Mouse (Mus musculus) kidney, adult 2 months (tissue): ENCODE data around the gene Syne2. TPM values are rescaled to one million over a fixed set of nuclear protein-coding genes. Genes with fewer than 3 reads are reported as not detected.

Experiments used
- DNase-seq: peaks from one replicate; pipeline ENCODE4 v3.0.0; 2021
- H3K27ac ChIP-seq: fragments of 200-500 bp; 2 replicates; pipeline ENCODE4 v1.5.1; 2012; ENCODE audit warnings: low read depth, low read length, control low read depth, inconsistent platforms; ENCODE audit not compliant: insufficient read depth
- H3K27me3 ChIP-seq: fragments of 200-500 bp; replicated peaks from 2 replicates; pipeline ENCODE4 v1.6.1; 2012; ENCODE audit warnings: mild to moderate bottlenecking, moderate library complexity, low read length, inconsistent platforms; ENCODE audit not compliant: control insufficient read depth, insufficient read depth
- H3K36me3 ChIP-seq: fragments of 200-500 bp; 2 replicates; pipeline ENCODE4 v1.6.1; 2012; ENCODE audit warnings: mild to moderate bottlenecking, moderate library complexity, low read length, inconsistent platforms; ENCODE audit not compliant: control insufficient read depth, insufficient read depth
- H3K4me1 ChIP-seq: fragments of 200-500 bp; 2 replicates; pipeline ENCODE4 v1.6.1; 2011; ENCODE audit warnings: low read length; ENCODE audit not compliant: control insufficient read depth, insufficient read depth
- H3K4me3 ChIP-seq: fragments of 200-500 bp; 2 replicates; pipeline ENCODE4 v1.5.1; 2011; ENCODE audit warnings: mild to moderate bottlenecking, low read depth, low read length, control low read depth; ENCODE audit not compliant: insufficient read depth
- CTCF ChIP-seq: fragments of 200-500 bp; conservative IDR thresholded peaks from 2 replicates; pipeline ENCODE4 v1.5.1; 2011; ENCODE audit warnings: low read depth, mild to moderate bottlenecking, control low read depth, low read length, moderate library complexity, mixed read lengths; ENCODE audit not compliant: insufficient read depth, insufficient read length
- POLR2A ChIP-seq: fragments of 200-500 bp; IDR thresholded peaks from one replicate; pipeline ENCODE4 v1.6.1; 2011; ENCODE audit warnings: low read depth, low read length, control low read depth
- WGBS: fragments of 180-500 bp; shearing (Covaris S2); methylation state at CpG from one replicate; pipeline ENCODE4 v1.1.7; 2018; 5-methylcytosine and 5-hydroxymethylcytosine counted together
- polyA plus RNA-seq: library from polyadenylated mRNA; depleted of rRNA; stranded (reverse); fragments of >200 nt; gene quantifications from 2 replicates; pipeline ENCODE4 v1.2.3, GENCODE M21; 2012

Syne2 gene
- polyA plus RNA-seq, 1 experiment = 54.5 TPM

- DNase-seq = peak; percentile 87
- H3K4me1 ChIP-seq = peaks cover 27% of the 10 kb centered on the region
- under 1% methylated on average over 84 of the region's 93 CpGs for WGBS
- peak overlapping the region; percentile 97 for H3K4me3 ChIP-seq
- H3K27me3 ChIP-seq = no peaks in the 10 kb centered on the region
- peak; percentile 32; the same call in 1 of the 2 replicates for TF ChIP-seq CTCF
- no peak for TF ChIP-seq POLR2A
- H3K36me3 ChIP-seq = no peaks in the 10 kb centered on the region
- H3K27ac ChIP-seq = peak overlapping the region; percentile 91
These were observed 810 bp downstream of the Syne2 start for GRCm38 (mm10) chr12:75818453-75819434.

- no peak for TF ChIP-seq CTCF
- no peak for TF ChIP-seq POLR2A
- WGBS = 6% methylated on average over 11 of the region's 11 CpGs
- Histone ChIP-seq H3K27ac (peak overlapping the region; percentile 91), H3K4me3 (peak overlapping the region; percentile 97), H3K36me3 (no peaks in the 10 kb centered on the region), H3K27me3 (no peaks in the 10 kb centered on the region), H3K4me1 (peaks cover 27% of the 10 kb centered on the region)
- peak; percentile 64 for DNase-seq
These were observed 1.5 kb downstream of the Syne2 start for GRCm38 (mm10) chr12:75819481-75819880.

- no peaks in the 10 kb centered on the region for H3K36me3 ChIP-seq
- no peak for DNase-seq
- WGBS = 70% methylated on average over 7 of the region's 7 CpGs
- TF ChIP-seq CTCF (no peak), POLR2A (no peak)
- peaks cover 27% of the 10 kb centered on the region for H3K4me1 ChIP-seq
- H3K27me3 ChIP-seq = no peaks in the 10 kb centered on the region
- 0 out of 2 replicates have a peak overlapping the region, but pooled peaks have one; percentile 5 for H3K27ac ChIP-seq
- H3K4me3 ChIP-seq = no peak overlapping the region
These were observed 2.3 kb downstream of the Syne2 start for GRCm38 (mm10) chr12:75820216-75820615.

GRCm38 (mm10) chr12:75822122-75822521 lies 4.2 kb downstream of the Syne2 start:
- Histone ChIP-seq H3K27ac (peak overlapping the region; percentile 16; the same call in 1 of the 2 replicates), H3K4me1 (peaks cover 37% of the 10 kb centered on the region), H3K36me3 (no peaks in the 10 kb centered on the region), H3K4me3 (no peak overlapping the region), H3K27me3 (no peaks in the 10 kb centered on the region)
- DNase-seq = peak; percentile 59
- 29% methylated on average over 6 of the region's 6 CpGs for WGBS
- TF ChIP-seq POLR2A = no peak
- TF ChIP-seq CTCF = no peak

- no peak overlapping the region for H3K4me3 ChIP-seq
- no peaks in the 10 kb centered on the region for H3K27me3 ChIP-seq
- DNase-seq = peak; percentile 16
- WGBS = 82% methylated on average over 6 of the region's 6 CpGs
- no peak overlapping the region for H3K27ac ChIP-seq
- peaks cover 47% of the 10 kb centered on the region for H3K4me1 ChIP-seq
- no peaks in the 10 kb centered on the region for H3K36me3 ChIP-seq
- TF ChIP-seq POLR2A (no peak), CTCF (no peak)
These were observed 5.5 kb downstream of the Syne2 start for GRCm38 (mm10) chr12:75823475-75823874.

- TF ChIP-seq POLR2A (no peak), CTCF (no peak)
- Histone ChIP-seq H3K4me3 (no peak overlapping the region), H3K27me3 (no peaks in the 10 kb centered on the region), H3K4me1 (peaks cover 47% of the 10 kb centered on the region), H3K36me3 (no peaks in the 10 kb centered on the region), H3K27ac (peak overlapping the region; percentile 70)
- DNase-seq = no peak
- WGBS = 84% methylated on average over 7 of the region's 7 CpGs
These were observed 7.5 kb downstream of the Syne2 start for GRCm38 (mm10) chr12:75825458-75825857.

GRCm38 (mm10) chr12:75826699-75827353 lies 8.9 kb downstream of the Syne2 start:
- H3K27ac ChIP-seq = peak overlapping the region; percentile 81
- no peak for TF ChIP-seq POLR2A
- no peak for TF ChIP-seq CTCF
- H3K4me3 ChIP-seq = no peak overlapping the region
- peaks cover 51% of the 10 kb centered on the region for H3K4me1 ChIP-seq
- WGBS = 21% methylated on average over 10 of the region's 10 CpGs
- DNase-seq = peak; percentile 75
- H3K27me3 ChIP-seq = no peaks in the 10 kb centered on the region
- no peaks in the 10 kb centered on the region for H3K36me3 ChIP-seq
